Mouse (Mus musculus): ENCODE data around the gene Enho. TPM values are rescaled to one million over a fixed set of nuclear protein-coding genes. Genes with fewer than 3 reads are reported as not detected.

Enho gene
- total and polyA plus RNA-seq, 3 experiments = 0.17 to 0.59 TPM; not detected in 1

DNA sequence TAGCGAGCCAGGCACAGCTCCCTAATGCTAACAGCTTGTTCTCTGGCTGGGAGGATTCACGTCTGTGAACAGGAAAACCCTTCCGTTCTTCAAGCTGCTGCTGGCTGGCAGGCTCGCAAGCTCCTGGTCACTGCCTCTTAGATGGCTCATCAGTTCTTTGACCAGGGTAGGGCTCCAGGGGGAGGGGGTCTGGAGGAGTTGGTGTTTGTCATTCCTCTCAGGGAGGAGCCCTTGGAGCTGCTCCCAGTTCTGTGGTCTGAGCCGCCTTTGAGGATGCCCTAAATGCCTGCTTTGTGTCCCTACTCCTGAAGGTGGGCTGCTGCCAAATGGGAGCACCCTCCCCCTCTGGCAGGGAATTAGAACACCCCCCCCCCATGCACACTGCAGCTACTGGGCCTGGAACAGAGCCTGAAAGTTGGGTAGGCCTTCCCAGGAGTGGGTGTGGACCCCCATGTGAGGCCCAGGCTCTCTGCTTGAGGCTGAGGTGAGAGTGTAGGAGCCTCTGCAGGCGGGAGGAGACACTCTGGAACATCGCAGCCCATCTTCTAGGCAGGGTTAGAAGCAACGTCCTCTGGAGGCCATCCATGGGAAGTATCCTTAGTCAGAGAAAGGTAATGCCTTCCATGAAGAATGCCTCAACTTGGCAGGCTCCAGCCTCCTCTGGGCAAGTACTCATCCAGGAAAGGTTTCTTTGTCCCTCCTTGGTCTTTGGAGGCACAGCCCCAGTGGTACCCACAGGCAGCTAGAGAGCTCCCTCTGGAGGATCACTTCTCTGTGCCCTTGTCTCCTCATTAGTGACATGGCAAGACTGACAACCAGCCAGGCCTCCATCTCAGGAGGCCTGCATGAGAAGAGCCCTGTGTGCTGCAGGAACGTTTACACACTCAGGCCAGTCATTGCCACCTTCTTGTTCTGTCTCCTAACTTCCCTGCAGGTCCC is 24.2 kb downstream of the Enho start:
- dilution Hi-C loops (cut with MboI; ENCODE audit: extremely low pct_ligation_motif_present, extremely low pct_unique_long_range_greater_than_20kb, low sequenced_read_pairs) = no loop called here

DNA sequence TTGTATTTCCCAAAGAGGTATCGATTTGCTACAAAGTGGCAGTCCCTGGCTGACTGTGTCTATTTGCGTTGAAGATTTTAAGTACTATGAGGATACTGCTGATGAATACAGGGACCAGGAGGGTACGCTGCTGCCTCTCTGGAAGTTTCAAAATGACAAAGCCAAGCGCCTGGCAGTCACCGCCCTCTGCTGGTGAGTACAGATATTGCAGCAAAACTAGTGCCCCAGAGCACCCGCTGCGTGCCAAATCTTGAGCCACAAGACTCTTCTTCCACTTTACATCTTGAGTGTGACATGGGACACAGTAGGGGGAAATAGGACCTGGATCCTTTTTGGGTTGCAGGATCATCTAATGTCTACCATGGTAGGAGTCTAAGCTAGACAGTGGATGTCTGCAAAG is 26.0 kb downstream of the Enho start:
- Histone ChIP-seq H3K9ac (ENCODE audit: insufficient read depth, low read depth) (no peak overlapping the region), H3K4me2 (ENCODE audit: insufficient read depth, low read depth, poor library complexity, severe bottlenecking) (no peak overlapping the region), H3K27me3 (replicated peaks) (peaks cover 66% of the 10 kb centered on the region), H3K4me3 (replicated peaks in 1 of 3; ENCODE audit: low read depth in 2 of 3, low read length in 2 of 3, poor library complexity in 1 of 3) (no peak overlapping the region), H3K9me3 (replicated peaks; ENCODE audit: low read length) (peaks cover 5% of the 10 kb centered on the region), H3K4me1 (ENCODE audit: control insufficient read depth in 1 of 2, insufficient read depth in 2 of 2) (peaks cover 3 to 11% of the 10 kb centered on the region in 2 experiments; a peak in 2 of 4 replicates), H3K79me2 (replicated peaks; ENCODE audit: control insufficient read depth, extremely low read depth, insufficient read depth, poor library complexity, severe bottlenecking) (no peaks in the 10 kb centered on the region), H3K27ac (ENCODE audit: insufficient read depth, low read depth) (no peak overlapping the region), H3K36me3 (replicated peaks in 1 of 2; ENCODE audit: control insufficient read depth in 1 of 2, insufficient read depth in 1 of 2, low read length in 1 of 2) (no peaks in the 10 kb centered on the region)
- dilution Hi-C loops (cut with MboI; ENCODE audit: extremely low pct_ligation_motif_present, extremely low pct_unique_long_range_greater_than_20kb, low sequenced_read_pairs) (no loop called here), in situ Hi-C loops (cut with MboI; ENCODE audit: low pct_ligation_motif_present, low pct_unique_long_range_greater_than_20kb, low sequenced_read_pairs) (no loop called here)
- DNase-seq (ENCODE audit: extremely low read depth) = peak; percentile 83
- TF ChIP-seq RCOR1 (conservative IDR thresholded peaks at IDR 0.05; ENCODE audit: low read depth, low read length) (0 out of 2 replicates have a peak, but pooled peaks have one; percentile 33), IRF4 (IDR thresholded peaks at IDR 0.05; ENCODE audit: low read depth, low read length) (peak; percentile 99), JUND (conservative IDR thresholded peaks at IDR 0.05; ENCODE audit: low read depth, low read length) (peak; percentile 96), MAX (IDR thresholded peaks at IDR 0.05; ENCODE audit: low read length) (no peak), ZC3H11A (IDR thresholded peaks at IDR 0.05; ENCODE audit: low read depth, low read length) (peak; percentile 48), JUN (IDR thresholded peaks at IDR 0.05; ENCODE audit: insufficient read depth, low read depth, low read length) (peak; percentile 92), MEF2A (IDR thresholded peaks at IDR 0.05; ENCODE audit: borderline replicate concordance, low read depth, low read length) (peak; percentile 53), EP300 (IDR thresholded peaks at IDR 0.05; ENCODE audit: low read length) (peak; percentile 63), MYC (IDR thresholded peaks at IDR 0.05; ENCODE audit: low read depth, low read length) (0 out of 2 replicates have a peak, but pooled peaks have one; percentile 40), RAD21 (IDR thresholded peaks at IDR 0.05; ENCODE audit: low read depth, low read length) (peak; percentile 79), SMC3 (IDR thresholded peaks at IDR 0.05; ENCODE audit: low read depth, low read length) (peak; percentile 93), ZKSCAN1 (IDR thresholded peaks at IDR 0.05; ENCODE audit: borderline replicate concordance, low read depth, low read length) (no peak), HCFC1 (IDR thresholded peaks at IDR 0.05; ENCODE audit: low read depth, low read length) (no peak), MAZ (IDR thresholded peaks at IDR 0.05; ENCODE audit: low read depth, low read length) (no peak), CHD2 (IDR thresholded peaks at IDR 0.05; ENCODE audit: low read length) (no peak), NRF1 (IDR thresholded peaks at IDR 0.05; ENCODE audit: low read depth, low read length) (no peak), CTCF (conservative IDR thresholded peaks at IDR 0.05 in 1 of 2, IDR thresholded peaks at IDR 0.05 in 1 of 2; ENCODE audit: low read depth in 2 of 2, low read length in 2 of 2) (peak; percentile 86 to 99), BHLHE40 (IDR thresholded peaks at IDR 0.05; ENCODE audit: low read depth, low read length) (0 out of 2 replicates have a peak, but pooled peaks have one; percentile 15)

More for the DNA sequence above, 24.2 kb downstream of the Enho start:
- DNase-seq (ENCODE audit: extremely low read depth) = no peak
- no peak overlapping the region for H3K4me3 ChIP-seq (replicated peaks in 1 of 3; ENCODE audit: low read depth in 2 of 3, low read length in 2 of 3, poor library complexity in 1 of 3)
- no peak overlapping the region for H3K4me2 ChIP-seq (ENCODE audit: insufficient read depth, low read depth, poor library complexity, severe bottlenecking)
- peaks cover 3 to 11% of the 10 kb centered on the region in 2 experiments; a peak in 2 of 4 replicates for H3K4me1 ChIP-seq (ENCODE audit: control insufficient read depth in 1 of 2, insufficient read depth in 2 of 2)
- in situ Hi-C loops (cut with MboI; ENCODE audit: low pct_ligation_motif_present, low pct_unique_long_range_greater_than_20kb, low sequenced_read_pairs) = no loop called here
- H3K27me3 ChIP-seq (replicated peaks) = peaks cover 49% of the 10 kb centered on the region
- no peaks in the 10 kb centered on the region for H3K79me2 ChIP-seq (replicated peaks; ENCODE audit: control insufficient read depth, extremely low read depth, insufficient read depth, poor library complexity, severe bottlenecking)
- no peak overlapping the region for H3K27ac ChIP-seq (ENCODE audit: insufficient read depth, low read depth)
- no peaks in the 10 kb centered on the region for H3K36me3 ChIP-seq (replicated peaks in 1 of 2; ENCODE audit: control insufficient read depth in 1 of 2, insufficient read depth in 1 of 2, low read length in 1 of 2)
- H3K9ac ChIP-seq (ENCODE audit: insufficient read depth, low read depth) = no peak overlapping the region
- TF ChIP-seq SMC3 (IDR thresholded peaks at IDR 0.05; ENCODE audit: low read depth, low read length) (peak; percentile 20; the same call in 1 of the 2 replicates), ZC3H11A (IDR thresholded peaks at IDR 0.05; ENCODE audit: low read depth, low read length) (no peak), TCF12 (IDR thresholded peaks at IDR 0.05; ENCODE audit: low read depth, low read length) (no peak), CTCF (conservative IDR thresholded peaks at IDR 0.05 in 1 of 2, IDR thresholded peaks at IDR 0.05 in 1 of 2; ENCODE audit: low read depth in 2 of 2, low read length in 2 of 2) (peak in 1 of 2 experiments; percentile 47; a peak in 2 of 4 replicates), MYC (IDR thresholded peaks at IDR 0.05; ENCODE audit: low read depth, low read length) (no peak)
- H3K9me3 ChIP-seq (replicated peaks; ENCODE audit: low read length) = no peaks in the 10 kb centered on the region
